Mouse (Mus musculus): ENCODE measurements around the gene Zfp445.

DNA sequence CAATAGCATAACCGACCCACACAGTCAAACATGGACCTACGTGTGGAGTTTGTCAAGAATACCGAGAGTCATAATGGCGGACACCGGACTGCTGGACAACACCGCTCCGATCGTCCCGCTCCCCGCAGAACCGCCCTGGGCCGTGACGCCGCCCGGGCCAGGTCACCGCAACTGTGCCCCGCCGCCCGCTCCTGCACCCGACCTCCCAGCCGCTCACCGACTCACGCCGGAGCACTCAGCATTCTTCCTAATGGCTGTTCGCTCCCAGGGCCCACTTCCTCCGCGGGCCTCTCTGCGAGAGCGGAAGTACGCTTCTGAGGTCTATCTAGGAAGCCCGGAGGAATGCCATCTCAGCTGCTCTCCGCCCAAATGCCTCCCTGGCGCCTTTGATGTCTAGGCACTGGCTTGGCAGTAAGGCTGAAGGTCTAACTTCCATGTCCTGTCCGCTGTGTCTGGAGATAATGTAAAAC is at the start of gene Zfp445:
- TF ChIP-seq CTCF (IDR thresholded peaks at IDR 0.05; ENCODE audit: borderline replicate concordance, extremely low read depth, insufficient read depth, insufficient read length) (no peak), POLR2A (IDR thresholded peaks at IDR 0.05; ENCODE audit: borderline replicate concordance, extremely low read depth, insufficient read depth, insufficient read length, poor library complexity, severe bottlenecking) (peak; percentile 57)

Data from brain, embryonic 14.5 days (tissue).